ENCODE assay signal across 10 mouse cellular contexts in genomic region chr5:143589108-143589507, GRCm38 (mm10). TPM values are rescaled to one million over a fixed set of nuclear protein-coding genes. Genes with fewer than 3 reads are reported as not detected.
A peak's percentile ranks its signal among the peaks of the same experiment; 100 is the strongest.
DNase-seq lines count a peak whose midpoint lies in the region; ATAC-seq and TF ChIP-seq lines count a peak whose summit lies in the region.
"Had no signal": no experiment of that assay in that cellular context is flagged by ENCODE, and none has a peak within 500 bp of the region (broad histone marks: within the 10 kb centered on the region; RNA-seq: fewer than 3 reads in every experiment).

No protein-coding gene starts in this region.

- H3K36me3 ChIP-seq in heart, embryonic 15.5 days = no peaks in the 10 kb centered on the region
- H3K36me3 ChIP-seq in embryonic facial prominence, embryonic 12.5 days = no peaks in the 10 kb centered on the region
- no peaks in the 10 kb centered on the region for H3K36me3 ChIP-seq in forebrain, postnatal 0 days (ENCODE audit: insufficient read depth)
- no peaks in the 10 kb centered on the region for H3K36me3 ChIP-seq in midbrain, embryonic 13.5 days
- H3K36me3 ChIP-seq: G1E; neural tube, embryonic 13.5 days had no signal

- 10% methylated on average over 17 of the region's 17 CpGs for WGBS in heart, embryonic 15.5 days
- WGBS in embryonic facial prominence, embryonic 12.5 days = 13% methylated on average over 17 of the region's 17 CpGs
- WGBS in forebrain, postnatal 0 days = 13% methylated on average over 17 of the region's 17 CpGs
- 37% methylated on average over 17 of the region's 17 CpGs for WGBS in midbrain, embryonic 13.5 days

- H3K4me1 ChIP-seq in heart, embryonic 15.5 days (replicated peaks) = peaks cover 28% of the 10 kb centered on the region
- H3K4me1 ChIP-seq in embryonic facial prominence, embryonic 12.5 days = 0 out of 2 replicates have a peak, but pooled peaks cover 7% of the 10 kb centered on the region
- H3K4me1 ChIP-seq in forebrain, postnatal 0 days (ENCODE audit: insufficient read depth) = no peaks in the 10 kb centered on the region
- 0 out of 2 replicates have a peak, but pooled peaks cover 10% of the 10 kb centered on the region for H3K4me1 ChIP-seq in midbrain, embryonic 13.5 days (replicated peaks)

- H3K4me3 ChIP-seq in heart, embryonic 15.5 days = no peak overlapping the region
- no peak overlapping the region for H3K4me3 ChIP-seq in embryonic facial prominence, embryonic 12.5 days
- H3K4me3 ChIP-seq in forebrain, postnatal 0 days (ENCODE audit: low read depth, low read length) = no peak overlapping the region
- H3K4me3 ChIP-seq in midbrain, embryonic 13.5 days (replicated peaks) = no peak overlapping the region
- H3K4me3 ChIP-seq: neural tube, embryonic 13.5 days had no signal

- DNase-seq in heart, adult 8-10 months (ENCODE audit: low spot score) = no peak
- DNase-seq in forebrain, postnatal 0 days = peak; percentile 44
- DNase-seq in T-cell, adult 2 months (ENCODE audit: low spot score) = no peak
- no peak for DNase-seq in spleen, postnatal 10 days (ENCODE audit: low spot score in 2 of 2)
- DNase-seq: lung, adult 18-20 months had no signal

- H3K9ac ChIP-seq in heart, embryonic 15.5 days = no peak overlapping the region
- H3K9ac ChIP-seq in embryonic facial prominence, embryonic 12.5 days = no peak overlapping the region
- no peak overlapping the region for H3K9ac ChIP-seq in forebrain, postnatal 0 days
- no peak overlapping the region for H3K9ac ChIP-seq in midbrain, embryonic 13.5 days (replicated peaks)
- H3K9ac ChIP-seq: neural tube, embryonic 13.5 days had no signal

- H3K4me2 ChIP-seq in heart, embryonic 15.5 days = peak overlapping the region; percentile 44
- peak overlapping the region; percentile 13 for H3K4me2 ChIP-seq in embryonic facial prominence, embryonic 12.5 days (replicated peaks)
- no peak overlapping the region for H3K4me2 ChIP-seq in forebrain, postnatal 0 days (ENCODE audit: low read depth)
- 0 out of 2 replicates have a peak overlapping the region, but pooled peaks have one; percentile 11 for H3K4me2 ChIP-seq in midbrain, embryonic 13.5 days (replicated peaks)
- H3K4me2 ChIP-seq: neural tube, embryonic 13.5 days had no signal

- H3K9me3 ChIP-seq in heart, embryonic 15.5 days (replicated peaks) = no peaks in the 10 kb centered on the region
- no peaks in the 10 kb centered on the region for H3K9me3 ChIP-seq in embryonic facial prominence, embryonic 12.5 days
- H3K9me3 ChIP-seq in forebrain, postnatal 0 days (ENCODE audit: low read length) = no peaks in the 10 kb centered on the region
- H3K9me3 ChIP-seq in midbrain, embryonic 13.5 days = no peaks in the 10 kb centered on the region
- H3K9me3 ChIP-seq: G1E; neural tube, embryonic 13.5 days had no signal

- TF ChIP-seq CTCF in forebrain, postnatal 0 days (IDR thresholded peaks at IDR 0.05; ENCODE audit: low read depth) = no peak

- ATAC-seq in heart, embryonic 15.5 days (replicated peaks; ENCODE audit: insufficient number of reproducible peaks, insufficient read depth, low FRiP score, low read depth) = no peak; the same call in 1 of the 2 replicates
- ATAC-seq in embryonic facial prominence, embryonic 12.5 days (ENCODE audit: insufficient number of reproducible peaks, insufficient read depth, low FRiP score, low TSS enrichment) = 0 out of 2 replicates have a peak, but pooled peaks have one; percentile 64
- ATAC-seq in forebrain, postnatal 0 days = peak; percentile 50; the same call in 1 of the 2 replicates
- ATAC-seq in midbrain, embryonic 13.5 days = peak; percentile 68; the same call in 1 of the 2 replicates

- H3K27ac ChIP-seq in heart, embryonic 15.5 days = peak overlapping the region; percentile 58
- peak overlapping the region; percentile 19 for H3K27ac ChIP-seq in embryonic facial prominence, embryonic 12.5 days
- H3K27ac ChIP-seq in forebrain, postnatal 0 days (ENCODE audit: low read depth, low read length) = no peak overlapping the region
- peak overlapping the region; percentile 7; the same call in 1 of the 2 replicates for H3K27ac ChIP-seq in midbrain, embryonic 13.5 days
- H3K27ac ChIP-seq: neural tube, embryonic 13.5 days had no signal

- H3K27me3 ChIP-seq in heart, embryonic 15.5 days = no peaks in the 10 kb centered on the region
- no peaks in the 10 kb centered on the region for H3K27me3 ChIP-seq in embryonic facial prominence, embryonic 12.5 days
- H3K27me3 ChIP-seq in forebrain, postnatal 0 days (ENCODE audit: insufficient read depth, low read length) = no peaks in the 10 kb centered on the region
- no peaks in the 10 kb centered on the region for H3K27me3 ChIP-seq in midbrain, embryonic 13.5 days
- H3K27me3 ChIP-seq: neural tube, embryonic 13.5 days had no signal

RNA-seq across cellular contexts. Expression of gene Cyth3, which starts 33.1 kb away (rescaled TPM):
- polyA plus RNA-seq in heart, embryonic 15.5 days (2015; fragmentation: Nextera tagmentation; extraction: Ambion mirVana) = 49.9 and 57.6 TPM in 2 replicates
- 10 to 100 TPM; 23.1 to 33.1 (median 27.4) TPM for total RNA-seq in heart, adult 8-10 months (2022)
- 46.0 and 48.7 TPM in 2 replicates for polyA plus RNA-seq in embryonic facial prominence, embryonic 12.5 days (2016; fragmentation: Nextera tagmentation; extraction: Ambion mirVana)
- total RNA-seq in forebrain, postnatal 0 days (2014; rRNA removed) = 63.4 and 72.4 TPM in 2 replicates
- polyA plus RNA-seq in forebrain, postnatal 0 days (2015; fragmentation: Nextera tagmentation; extraction: Ambion mirVana) = 42.5 and 44.3 TPM in 2 replicates
- polyA plus RNA-seq in midbrain, embryonic 13.5 days (2015; fragmentation: Nextera tagmentation; extraction: Ambion mirVana) = 29.2 and 31.5 TPM in 2 replicates
